Mouse (Mus musculus) retina, adult 2 months (tissue): Measurements from ENCODE around the gene Stx1b.
"Not testable (repeated sequence)": the region's sequence is repeated elsewhere in the genome, so short reads cannot be mapped to it uniquely, and the experiment has no call there.

Experiments
- DNase-seq: peaks from one replicate; pipeline ENCODE4 v3.0.0-alpha.2; 2012; ENCODE audit warnings: low read depth, low spot score

Stx1b gene

GRCm38 (mm10) chr7:127824176-127824871, at the start of gene Stx1b, which contains the start of gene Stx4a:
Stx1b (minus strand) TSS chr7:127824549.
Stx4a (plus strand) TSS chr7:127824294.
- DNase-seq: no peak

DNA sequence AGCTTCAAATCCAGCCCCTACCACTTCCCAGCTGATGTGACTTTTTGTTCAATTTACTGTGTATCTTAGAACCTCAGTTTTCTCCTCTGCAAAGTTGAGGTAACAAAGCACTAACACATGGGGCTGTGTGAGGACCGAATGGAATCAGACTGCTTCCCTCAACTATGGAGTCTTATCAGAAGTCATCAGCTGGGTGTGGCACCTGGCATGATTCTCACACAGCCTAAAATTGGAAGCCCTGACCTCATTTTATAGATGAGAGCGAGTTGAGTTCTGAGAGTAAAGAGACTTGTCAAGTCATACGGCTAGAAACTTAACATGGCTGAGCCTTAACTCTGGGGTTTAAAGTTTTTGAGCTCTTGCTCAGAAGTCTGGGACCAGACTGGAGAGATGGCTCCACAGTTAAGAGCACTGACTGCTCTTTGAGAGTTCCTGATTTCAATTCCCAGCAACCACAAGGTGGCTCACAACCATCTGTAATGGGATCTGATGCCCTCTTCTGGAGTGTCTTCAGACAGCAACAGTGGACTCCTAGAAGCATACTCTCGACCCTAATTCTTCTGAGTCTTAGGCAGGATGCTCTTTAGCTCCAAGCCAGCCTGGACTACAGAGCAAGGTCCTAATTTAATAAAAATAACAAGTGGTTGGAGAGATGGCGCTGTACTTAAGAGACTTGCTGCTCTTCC, 45.9 kb upstream of the Stx1b start:
- DNase-seq: no peak

DNA sequence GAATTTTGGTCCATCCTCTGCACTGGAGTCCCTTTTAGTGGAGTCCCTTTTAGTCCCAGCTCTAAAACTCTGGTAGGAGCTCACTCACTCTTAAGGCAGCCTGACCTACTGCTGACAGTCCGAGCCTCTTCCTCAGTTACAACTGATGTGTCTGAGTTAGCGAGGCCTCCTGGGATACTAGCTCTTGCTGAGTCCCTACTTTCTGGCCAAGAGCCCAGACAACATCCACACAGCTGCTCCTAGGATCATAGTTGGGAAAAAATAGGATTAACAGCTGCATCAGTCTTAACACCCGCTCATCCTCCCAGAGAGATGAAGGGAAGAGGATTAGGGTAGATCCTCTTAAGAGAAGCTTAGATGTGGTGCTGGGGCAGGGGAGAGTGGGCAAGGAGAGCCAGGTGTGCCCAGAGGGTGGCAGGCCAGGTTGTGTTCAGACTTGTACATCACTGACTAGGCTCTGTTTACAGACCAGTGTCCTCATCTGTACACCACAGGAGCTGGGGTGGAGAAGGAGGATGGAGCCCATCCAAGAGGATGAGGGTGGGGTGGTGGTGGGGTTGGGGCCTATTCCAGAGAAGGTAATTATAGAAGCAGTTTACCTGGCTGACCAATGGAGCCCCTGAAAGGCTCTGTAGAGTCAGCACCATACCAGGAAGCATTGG, 44.9 kb upstream of the Stx1b start:
- DNase-seq: peak; percentile 77

GRCm38 (mm10) chr7:127867641-127868040, 43.3 kb upstream of the Stx1b start:
- DNase-seq: no peak

GRCm38 (mm10) chr7:127866434-127866833, 42.1 kb upstream of the Stx1b start:
- no peak for DNase-seq

DNA sequence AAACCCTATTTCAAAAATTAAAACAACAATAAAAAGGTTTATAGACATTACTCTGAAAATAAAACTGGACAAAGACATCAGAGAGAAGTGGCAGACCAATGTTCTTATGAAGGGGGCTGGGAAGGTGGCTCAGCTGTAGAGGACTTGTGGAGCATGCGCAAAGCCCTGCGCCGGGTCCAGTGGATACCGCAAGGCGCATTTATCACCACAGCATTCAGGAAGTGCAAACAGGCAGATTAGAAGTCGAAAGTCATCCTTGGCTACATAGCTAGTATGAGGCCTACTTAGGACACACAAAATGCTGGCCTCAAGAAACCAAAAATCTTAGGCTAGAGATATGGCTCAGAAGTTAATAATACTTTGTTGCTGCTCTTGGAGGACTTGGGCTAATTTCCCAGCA, 33.9 kb upstream of the Stx1b start:
- no peak for DNase-seq

- DNase-seq: no peak
Measured at GRCm38 (mm10) chr7:127850906-127851305, 26.6 kb upstream of the Stx1b start.

DNA sequence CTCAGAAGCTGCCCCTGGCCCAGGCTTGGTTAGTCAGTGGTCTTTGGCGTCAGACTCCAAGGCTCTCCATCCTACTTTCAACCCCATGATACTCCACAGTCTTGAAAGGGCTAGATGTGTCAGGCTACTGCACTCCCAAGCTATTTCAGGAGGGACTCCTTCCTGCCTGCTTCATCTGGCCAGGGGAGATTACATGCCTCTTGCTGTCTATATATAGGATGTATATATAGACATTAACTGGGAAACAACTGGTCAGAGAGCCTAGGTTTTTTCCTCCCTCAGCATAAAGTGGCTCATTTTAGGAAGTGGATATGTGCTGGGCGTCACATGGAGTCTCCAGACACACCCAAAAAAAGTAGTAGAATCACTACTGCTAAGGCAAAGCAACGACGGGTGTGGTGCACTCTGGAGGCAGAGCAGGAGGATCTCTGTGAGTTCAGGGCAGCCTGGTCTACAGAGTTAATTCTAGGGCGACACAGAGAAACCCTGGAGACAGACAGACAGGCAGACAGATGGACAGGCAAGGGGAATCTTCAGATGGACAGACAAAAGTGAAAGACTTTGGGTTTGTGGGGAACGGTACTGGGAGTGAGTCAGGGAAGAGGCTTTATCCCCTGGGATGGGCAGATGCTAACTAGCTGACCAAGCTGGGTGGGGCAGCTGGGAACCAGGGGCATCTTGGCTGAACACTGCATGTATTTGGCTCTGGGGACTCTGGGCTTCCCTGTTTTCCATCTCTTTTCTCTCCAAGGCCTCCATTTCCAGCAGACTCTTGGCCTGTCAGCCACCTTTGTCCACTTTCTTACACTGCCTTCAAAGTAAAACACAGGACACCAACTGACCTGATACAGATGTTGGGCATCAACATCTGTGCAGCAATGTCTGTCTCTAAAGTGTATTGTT, 25.9 kb upstream of the Stx1b start:
- DNase-seq: no peak

- DNase-seq: peak; percentile 54
Measured at GRCm38 (mm10) chr7:127842001-127842718, 17.8 kb upstream of the Stx1b start.

- peak; percentile 74 for DNase-seq
Measured at GRCm38 (mm10) chr7:127841340-127842000, 17.1 kb upstream of the Stx1b start.

GRCm38 (mm10) chr7:127840886-127841285, 16.5 kb upstream of the Stx1b start:
- no peak for DNase-seq

- DNase-seq: not testable (repeated sequence)
Measured at GRCm38 (mm10) chr7:127840031-127840430, 15.7 kb upstream of the Stx1b start.

DNA sequence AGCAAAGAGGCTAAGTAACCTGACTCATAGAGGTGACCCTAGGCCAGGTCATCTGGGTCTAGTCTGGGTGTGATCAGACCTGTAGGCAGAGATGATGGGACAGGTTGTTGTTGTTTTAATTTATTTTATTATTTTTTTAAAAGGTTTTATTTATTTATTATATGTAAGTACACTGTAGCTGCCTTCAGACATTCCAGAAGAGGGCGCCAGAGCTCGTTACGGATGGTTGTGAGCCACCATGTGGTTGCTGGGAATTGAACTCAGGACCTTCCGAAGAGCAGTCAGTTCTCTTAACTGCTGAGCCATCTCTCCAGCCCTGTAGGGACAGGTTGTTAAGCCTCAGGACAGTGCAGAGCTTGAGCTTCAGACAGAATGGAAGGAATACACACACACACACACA, 13.5 kb upstream of the Stx1b start:
- not testable (repeated sequence) for DNase-seq

GRCm38 (mm10) chr7:127837473-127837872, 13.1 kb upstream of the Stx1b start:
- no peak for DNase-seq

- no peak for DNase-seq
Measured at GRCm38 (mm10) chr7:127835550-127835949, 11.2 kb upstream of the Stx1b start.

DNA sequence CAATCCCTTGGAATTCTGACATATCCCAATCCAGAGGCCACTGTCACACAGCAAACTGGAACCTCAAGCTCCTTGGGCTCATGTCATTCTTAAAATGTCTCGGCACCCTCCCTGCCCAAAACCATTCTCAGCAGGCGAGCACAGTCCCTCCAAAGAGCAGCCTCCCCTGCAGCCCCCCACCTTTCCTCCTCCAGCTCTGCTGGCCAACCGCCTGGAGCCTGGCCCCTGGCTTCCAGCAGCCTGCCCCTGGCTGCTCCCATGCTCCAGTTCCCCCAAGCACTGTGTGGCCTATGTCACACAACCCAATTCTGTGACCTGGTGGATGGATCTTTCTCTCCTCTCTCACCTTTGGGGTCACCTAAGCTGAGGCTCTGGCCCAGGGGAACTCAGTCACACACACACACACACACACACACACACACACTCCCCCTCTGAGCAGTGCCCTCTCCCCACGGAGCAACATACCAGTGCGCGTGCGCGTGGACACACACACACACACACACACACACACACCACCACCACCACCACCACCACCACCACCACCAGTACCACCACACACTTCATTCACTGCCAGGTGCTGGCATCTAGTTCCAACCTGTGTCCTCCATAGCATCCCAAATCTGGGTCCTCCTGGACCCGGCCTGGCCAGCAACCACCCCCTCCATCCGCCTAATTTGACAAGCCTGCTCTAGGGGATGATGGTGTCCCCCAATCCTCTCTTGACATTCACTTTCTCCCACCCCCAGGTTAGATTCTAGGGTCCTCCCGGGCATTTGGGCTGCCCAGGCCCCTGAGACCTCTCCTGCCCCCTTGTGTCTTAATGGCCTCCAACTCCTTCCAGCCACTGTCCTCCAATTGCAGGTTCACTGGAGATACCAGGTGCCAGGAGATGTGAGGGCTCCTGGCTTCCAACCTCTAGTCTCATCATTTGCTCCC, 845 bp downstream of the Stx1b start:
- no peak for DNase-seq

DNA sequence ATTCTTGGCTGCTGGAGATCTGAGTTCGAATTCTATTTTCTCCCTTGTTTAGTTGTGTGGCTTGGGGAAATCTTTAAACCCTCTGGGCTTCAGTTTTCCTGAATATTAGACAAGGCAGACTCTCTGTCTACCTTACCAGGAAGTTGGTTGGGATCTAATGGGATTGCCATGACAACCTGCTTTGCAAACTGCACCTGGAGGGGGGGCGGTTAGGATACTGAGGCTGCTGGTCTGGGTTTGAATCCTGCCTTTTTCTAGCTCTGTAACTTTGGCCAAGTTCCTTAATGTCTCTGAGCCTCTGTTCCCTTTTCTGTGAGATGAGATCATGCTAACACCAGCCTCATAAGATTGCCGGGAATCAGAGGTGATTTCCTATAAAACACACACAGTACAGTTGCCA, 1.9 kb downstream of the Stx1b start:
- no peak for DNase-seq

- DNase-seq: no peak
Measured at GRCm38 (mm10) chr7:127820836-127821509, 3.4 kb downstream of the Stx1b start.

- DNase-seq: no peak
Measured at GRCm38 (mm10) chr7:127817776-127818175, 6.6 kb downstream of the Stx1b start.
